Mouse (Mus musculus) liver, adult 2 months (tissue): Measurements from ENCODE around the gene Gm27021. TPM values are rescaled to one million over a fixed set of nuclear protein-coding genes. Genes with fewer than 3 reads are reported as not detected.

ENCODE experiments used
- DNase-seq: peaks from one replicate; pipeline ENCODE4 v3.0.0-alpha.2; 2011; ENCODE audit warnings: low read depth, low spot score; ENCODE audit errors: extremely low read depth
- H3K27ac ChIP-seq: fragments of 200-500 bp; replicated peaks from 2 replicates; pipeline ENCODE4 v1.5.1; 2012; ENCODE audit warnings: low read depth, mild to moderate bottlenecking, control low read depth, inconsistent platforms, low read length; ENCODE audit not compliant: insufficient read depth
- H3K27me3 ChIP-seq: fragments of 200-500 bp; 2 replicates; pipeline ENCODE4 v1.6.1; 2012; ENCODE audit warnings: mild to moderate bottlenecking, moderate library complexity, low read length, inconsistent platforms; ENCODE audit not compliant: control insufficient read depth, insufficient read depth
- H3K36me3 ChIP-seq: fragments of 200-500 bp; 2 replicates; pipeline ENCODE4 v1.6.1; 2012; ENCODE audit warnings: low read length, inconsistent platforms; ENCODE audit not compliant: control insufficient read depth, insufficient read depth
- H3K4me1 ChIP-seq: fragments of 200-500 bp; 2 replicates; pipeline ENCODE4 v1.6.1; 2011; ENCODE audit warnings: low read length; ENCODE audit not compliant: control insufficient read depth, insufficient read depth
- H3K4me3 ChIP-seq: fragments of 200-500 bp; 2 replicates; pipeline ENCODE4 v1.5.1; 2011; ENCODE audit warnings: low read depth, mild to moderate bottlenecking, control low read depth, low read length, moderate library complexity; ENCODE audit not compliant: insufficient read depth
- H3K79me2 ChIP-seq: fragments of 200-500 bp; 2 replicates; pipeline ENCODE4 v1.6.1; 2012; ENCODE audit warnings: inconsistent platforms, mild to moderate bottlenecking, low read length, moderate library complexity; ENCODE audit not compliant: control insufficient read depth, insufficient read depth
- H3K9ac ChIP-seq: fragments of 200-500 bp; 2 replicates; pipeline ENCODE4 v1.6.1; 2012; ENCODE audit warnings: low read depth, mild to moderate bottlenecking, control low read depth, inconsistent platforms, low read length
- CTCF ChIP-seq: fragments of 200-500 bp; IDR thresholded peaks from 2 replicates; pipeline ENCODE4 v1.5.1; 2011; ENCODE audit warnings: low read depth, low read length, control low read depth
- POLR2A ChIP-seq: fragments of 200-500 bp; IDR thresholded peaks from 2 replicates; pipeline ENCODE4 v1.6.1; 2011; ENCODE audit warnings: low read length, control low read depth; ENCODE audit not compliant: insufficient read depth; ENCODE audit errors: extremely low read depth
- WGBS: fragments of 180-500 bp; shearing (Covaris S2); methylation state at CpG from one replicate; pipeline ENCODE4 v1.1.7; 2018; 5-methylcytosine and 5-hydroxymethylcytosine counted together
- polyA plus RNA-seq: library from polyadenylated mRNA; depleted of rRNA; stranded (reverse); fragments of >200 nt; gene quantifications from 2 replicates; pipeline ENCODE4 v1.2.3, GENCODE M21; 2012
- total RNA-seq: library from RNA; depleted of rRNA; stranded (reverse); fragments of >200 nt; gene quantifications from 2 replicates; pipeline ENCODE4 v1.2.3, GENCODE M21; 2014

The Gm27021 gene
- total and polyA plus RNA-seq, 2 experiments = not detected

- no peak for TF ChIP-seq POLR2A
- no peak for TF ChIP-seq CTCF
- peaks cover 20% of the 10 kb centered on the region for H3K4me1 ChIP-seq
- WGBS = 50% methylated on average over 3 of the region's 3 CpGs
These were observed 2.0 kb downstream of the Gm27021 start for GRCm38 (mm10) chr8:120665726-120666455.

DNA sequence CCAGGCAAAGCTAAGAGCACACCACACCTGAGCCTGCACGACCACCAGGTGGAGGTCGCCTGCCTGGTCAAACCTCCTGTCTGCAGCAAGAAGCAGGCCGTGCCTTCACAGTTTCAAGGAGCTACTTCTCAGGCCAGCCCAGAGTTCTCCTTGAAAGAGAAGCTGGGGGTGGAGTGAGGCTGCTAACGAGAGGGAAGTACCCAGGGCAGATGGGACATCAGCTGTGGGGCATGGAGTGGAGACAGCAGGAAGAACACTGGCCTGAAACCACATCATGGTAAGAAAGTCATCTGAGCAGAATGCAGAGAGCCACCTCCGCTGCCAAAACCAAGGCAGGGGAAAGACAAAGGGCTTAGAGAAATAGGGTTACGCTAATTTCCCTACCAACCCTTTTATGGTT, 3.3 kb downstream of the Gm27021 start:
- TF ChIP-seq POLR2A (no peak), CTCF (no peak)
- WGBS = 88% methylated on average over 6 of the region's 6 CpGs
- Histone ChIP-seq H3K27ac (no peak overlapping the region), H3K4me3 (no peak overlapping the region), H3K27me3 (no peaks in the 10 kb centered on the region), H3K79me2 (peaks cover 38% of the 10 kb centered on the region), H3K4me1 (peaks cover 20% of the 10 kb centered on the region), H3K9ac (no peak overlapping the region), H3K36me3 (no peaks in the 10 kb centered on the region)
- DNase-seq = peak; percentile 16

More at GRCm38 (mm10) chr8:120665726-120666455, 2.0 kb downstream of the Gm27021 start:
- Histone ChIP-seq H3K4me3 (no peak overlapping the region), H3K36me3 (peaks cover 4% of the 10 kb centered on the region; the same call in 1 of the 2 replicates), H3K9ac (no peak overlapping the region), H3K27me3 (no peaks in the 10 kb centered on the region), H3K27ac (no peak overlapping the region), H3K79me2 (peaks cover 35% of the 10 kb centered on the region)
- peak; percentile 53 for DNase-seq

- H3K27me3 ChIP-seq = no peaks in the 10 kb centered on the region
- no peak for TF ChIP-seq POLR2A
- DNase-seq = no peak
- no peak overlapping the region for H3K4me3 ChIP-seq
- no peaks in the 10 kb centered on the region for H3K4me1 ChIP-seq
- peaks cover 6% of the 10 kb centered on the region; the same call in 1 of the 2 replicates for H3K79me2 ChIP-seq
- peaks cover 10% of the 10 kb centered on the region for H3K36me3 ChIP-seq
- WGBS = 95% methylated on average over 8 of the region's 8 CpGs
- H3K27ac ChIP-seq = no peak overlapping the region
- H3K9ac ChIP-seq = no peak overlapping the region
These were observed 10.5 kb downstream of the Gm27021 start for GRCm38 (mm10) chr8:120657415-120657814.

GRCm38 (mm10) chr8:120656322-120657052, 11.4 kb downstream of the Gm27021 start:
- peaks cover 3% of the 10 kb centered on the region; the same call in 1 of the 2 replicates for H3K79me2 ChIP-seq
- peaks cover 10% of the 10 kb centered on the region for H3K36me3 ChIP-seq
- no peak for DNase-seq
- H3K27ac ChIP-seq = no peak overlapping the region
- 93% methylated on average over 7 of the region's 7 CpGs for WGBS
- no peak overlapping the region for H3K9ac ChIP-seq
- no peaks in the 10 kb centered on the region for H3K4me1 ChIP-seq
- no peaks in the 10 kb centered on the region for H3K27me3 ChIP-seq
- no peak overlapping the region for H3K4me3 ChIP-seq
- no peak for TF ChIP-seq CTCF
- no peak for TF ChIP-seq POLR2A

GRCm38 (mm10) chr8:120647532-120647931, 20.3 kb downstream of the Gm27021 start, which contains the start of gene 1190005I06Rik:
1190005I06Rik (minus strand) TSS chr8:120647632.
- WGBS = 86% methylated on average over 7 of the region's 7 CpGs
- no peak for DNase-seq
- H3K27ac ChIP-seq = no peak within 1 kb of the TSS
- H3K27me3 ChIP-seq = no peaks in the 10 kb centered on the region
- H3K36me3 ChIP-seq = no peaks in the 10 kb centered on the region
- H3K9ac ChIP-seq = no peak within 1 kb of the TSS
- peaks cover 3% of the 10 kb centered on the region; the same call in 1 of the 2 replicates for H3K4me1 ChIP-seq
- no peak for TF ChIP-seq CTCF
- no peak for TF ChIP-seq POLR2A
- H3K4me3 ChIP-seq = no peak within 1 kb of the TSS
- no peaks in the 10 kb centered on the region for H3K79me2 ChIP-seq

- Histone ChIP-seq H3K36me3 (no peaks in the 10 kb centered on the region), H3K4me1 (peaks cover 5% of the 10 kb centered on the region; the same call in 1 of the 2 replicates), H3K27ac (no peak overlapping the region), H3K27me3 (no peaks in the 10 kb centered on the region), H3K79me2 (no peaks in the 10 kb centered on the region), H3K4me3 (no peak overlapping the region), H3K9ac (no peak overlapping the region)
- TF ChIP-seq POLR2A = no peak
- no peak for TF ChIP-seq CTCF
- DNase-seq = peak; percentile 61
- whole genome bisulfite sequencing = 14% methylated on average over 7 of the region's 7 CpGs
These were observed 23.2 kb downstream of the Gm27021 start for GRCm38 (mm10) chr8:120644663-120645062.
